Mouse (Mus musculus): ENCODE data around the gene Lrrfip1. TPM values are rescaled to one million over a fixed set of nuclear protein-coding genes. Genes with fewer than 3 reads are reported as not detected.

The Lrrfip1 gene
- polyA plus RNA-seq (2015; fragmentation: Nextera tagmentation; extraction: Ambion mirVana), result 156 TPM in 2 replicates

DNA sequence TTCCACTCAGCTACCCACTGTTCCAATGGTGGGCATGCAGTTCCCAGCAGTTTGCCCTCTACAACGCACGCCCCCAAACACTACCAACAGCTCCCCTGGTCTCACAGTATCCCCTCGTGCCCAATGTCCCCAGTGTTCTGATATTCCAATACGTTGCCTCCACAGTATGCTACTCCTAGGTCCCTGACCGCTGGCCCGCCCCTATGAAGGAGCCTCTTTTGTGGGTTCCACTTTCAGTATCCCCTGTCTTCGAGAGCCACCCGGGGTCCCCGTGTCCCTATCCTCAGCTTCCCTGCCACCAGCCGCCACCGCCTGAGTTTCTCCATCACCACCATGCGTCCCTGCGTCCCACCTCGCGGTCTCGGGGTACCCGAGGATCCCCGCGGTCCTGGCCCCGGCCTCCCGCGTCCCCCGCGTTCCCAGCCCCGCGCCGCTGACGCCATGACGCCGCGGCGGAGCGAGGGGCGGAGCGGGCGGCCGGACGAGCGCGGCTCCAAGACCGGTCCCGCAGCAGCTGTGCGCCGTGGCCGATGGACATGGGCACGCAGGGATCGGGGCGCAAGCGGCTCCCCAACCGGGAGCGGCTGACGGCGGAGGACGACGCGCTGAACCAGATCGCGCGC, at the start of gene Lrrfip1:
Lrrfip1 (plus strand) TSS at position 470 of the 623 bp plus-strand sequence.
- H3K27ac ChIP-seq (ENCODE audit: low read length), result peak within 1 kb of the TSS; percentile 95
- no peaks in the 10 kb centered on the region for H3K27me3 ChIP-seq (ENCODE audit: control insufficient read depth, insufficient read depth, low read length)
- H3K4me1 ChIP-seq (ENCODE audit: control insufficient read depth, insufficient read depth, low read length), result peaks cover 33% of the 10 kb centered on the region
- H3K36me3 ChIP-seq (ENCODE audit: control insufficient read depth, insufficient read depth), result no peaks in the 10 kb centered on the region
- H3K4me2 ChIP-seq (ENCODE audit: low read depth, low read length), result peak within 1 kb of the TSS; percentile 71
- H3K9ac ChIP-seq (ENCODE audit: low read length), result peak within 1 kb of the TSS; percentile 100
- H3K4me3 ChIP-seq (ENCODE audit: low read length), result peak within 1 kb of the TSS; percentile 95
- ATAC-seq (replicated peaks; ENCODE audit: extremely low read depth, insufficient read depth, low FRiP score), result peak; percentile 71
- peaks cover 4% of the 10 kb centered on the region; the same call in 1 of the 2 replicates for H3K9me3 ChIP-seq (replicated peaks; ENCODE audit: control insufficient read depth, low read length)
- 2% methylated on average over 59 of the region's 59 CpGs for WGBS

GRCm38 (mm10) chr1:90949309-90949708, 49.2 kb upstream of the Lrrfip1 start:
- WGBS, result 54% methylated on average over 9 of the region's 9 CpGs
- Histone ChIP-seq H3K4me3 (ENCODE audit: low read length) (no peak overlapping the region), H3K36me3 (ENCODE audit: control insufficient read depth, insufficient read depth) (no peaks in the 10 kb centered on the region), H3K27ac (ENCODE audit: low read length) (no peak overlapping the region), H3K27me3 (ENCODE audit: control insufficient read depth, insufficient read depth, low read length) (peaks cover 5% of the 10 kb centered on the region; the same call in 1 of the 2 replicates), H3K4me1 (ENCODE audit: control insufficient read depth, insufficient read depth, low read length) (peaks cover 4% of the 10 kb centered on the region; the same call in 1 of the 2 replicates), H3K9me3 (replicated peaks; ENCODE audit: control insufficient read depth, low read length) (no peaks in the 10 kb centered on the region), H3K9ac (ENCODE audit: low read length) (no peak overlapping the region), H3K4me2 (ENCODE audit: low read depth, low read length) (no peak overlapping the region)
- ATAC-seq (replicated peaks; ENCODE audit: extremely low read depth, insufficient read depth, low FRiP score), result no peak

- Histone ChIP-seq H3K4me2 (ENCODE audit: low read depth, low read length) (no peak overlapping the region), H3K4me1 (ENCODE audit: control insufficient read depth, insufficient read depth, low read length) (peaks cover 4% of the 10 kb centered on the region; the same call in 1 of the 2 replicates), H3K9ac (ENCODE audit: low read length) (no peak overlapping the region), H3K4me3 (ENCODE audit: low read length) (no peak overlapping the region), H3K9me3 (replicated peaks; ENCODE audit: control insufficient read depth, low read length) (no peaks in the 10 kb centered on the region), H3K27me3 (ENCODE audit: control insufficient read depth, insufficient read depth, low read length) (peaks cover 5% of the 10 kb centered on the region; the same call in 1 of the 2 replicates), H3K36me3 (ENCODE audit: control insufficient read depth, insufficient read depth) (no peaks in the 10 kb centered on the region), H3K27ac (ENCODE audit: low read length) (no peak overlapping the region)
- WGBS, result 47% methylated on average over 7 of the region's 7 CpGs
- ATAC-seq (replicated peaks; ENCODE audit: extremely low read depth, insufficient read depth, low FRiP score), result no peak
These were observed 46.9 kb upstream of the Lrrfip1 start for GRCm38 (mm10) chr1:90951670-90952069.

- Histone ChIP-seq H3K9ac (ENCODE audit: low read length) (no peak within 1 kb of the TSS), H3K27me3 (ENCODE audit: control insufficient read depth, insufficient read depth, low read length) (peaks cover 7% of the 10 kb centered on the region), H3K4me3 (ENCODE audit: low read length) (no peak within 1 kb of the TSS), H3K9me3 (replicated peaks; ENCODE audit: control insufficient read depth, low read length) (no peaks in the 10 kb centered on the region), H3K36me3 (ENCODE audit: control insufficient read depth, insufficient read depth) (no peaks in the 10 kb centered on the region), H3K4me1 (ENCODE audit: control insufficient read depth, insufficient read depth, low read length) (peaks cover 4% of the 10 kb centered on the region; the same call in 1 of the 2 replicates), H3K27ac (ENCODE audit: low read length) (no peak within 1 kb of the TSS), H3K4me2 (ENCODE audit: low read depth, low read length) (no peak within 1 kb of the TSS)
- no peak for ATAC-seq (replicated peaks; ENCODE audit: extremely low read depth, insufficient read depth, low FRiP score)
- WGBS, result 86% methylated on average over 8 of the region's 8 CpGs
These were observed 45.7 kb upstream of the Lrrfip1 start, which contains the start of gene Prlh for GRCm38 (mm10) chr1:90952808-90953207. Prlh (plus strand) TSS chr1:90953108.

GRCm38 (mm10) chr1:90953688-90954087, 44.8 kb upstream of the Lrrfip1 start:
- H3K27ac ChIP-seq (ENCODE audit: low read length), result no peak overlapping the region
- no peak overlapping the region for H3K4me3 ChIP-seq (ENCODE audit: low read length)
- WGBS, result 68% methylated on average over 11 of the region's 11 CpGs
- no peaks in the 10 kb centered on the region for H3K9me3 ChIP-seq (replicated peaks; ENCODE audit: control insufficient read depth, low read length)
- peaks cover 4% of the 10 kb centered on the region; the same call in 1 of the 2 replicates for H3K4me1 ChIP-seq (ENCODE audit: control insufficient read depth, insufficient read depth, low read length)
- H3K9ac ChIP-seq (ENCODE audit: low read length), result no peak overlapping the region
- H3K27me3 ChIP-seq (ENCODE audit: control insufficient read depth, insufficient read depth, low read length), result peaks cover 11% of the 10 kb centered on the region
- ATAC-seq (replicated peaks; ENCODE audit: extremely low read depth, insufficient read depth, low FRiP score), result no peak
- H3K36me3 ChIP-seq (ENCODE audit: control insufficient read depth, insufficient read depth), result no peaks in the 10 kb centered on the region
- H3K4me2 ChIP-seq (ENCODE audit: low read depth, low read length), result no peak overlapping the region

DNA sequence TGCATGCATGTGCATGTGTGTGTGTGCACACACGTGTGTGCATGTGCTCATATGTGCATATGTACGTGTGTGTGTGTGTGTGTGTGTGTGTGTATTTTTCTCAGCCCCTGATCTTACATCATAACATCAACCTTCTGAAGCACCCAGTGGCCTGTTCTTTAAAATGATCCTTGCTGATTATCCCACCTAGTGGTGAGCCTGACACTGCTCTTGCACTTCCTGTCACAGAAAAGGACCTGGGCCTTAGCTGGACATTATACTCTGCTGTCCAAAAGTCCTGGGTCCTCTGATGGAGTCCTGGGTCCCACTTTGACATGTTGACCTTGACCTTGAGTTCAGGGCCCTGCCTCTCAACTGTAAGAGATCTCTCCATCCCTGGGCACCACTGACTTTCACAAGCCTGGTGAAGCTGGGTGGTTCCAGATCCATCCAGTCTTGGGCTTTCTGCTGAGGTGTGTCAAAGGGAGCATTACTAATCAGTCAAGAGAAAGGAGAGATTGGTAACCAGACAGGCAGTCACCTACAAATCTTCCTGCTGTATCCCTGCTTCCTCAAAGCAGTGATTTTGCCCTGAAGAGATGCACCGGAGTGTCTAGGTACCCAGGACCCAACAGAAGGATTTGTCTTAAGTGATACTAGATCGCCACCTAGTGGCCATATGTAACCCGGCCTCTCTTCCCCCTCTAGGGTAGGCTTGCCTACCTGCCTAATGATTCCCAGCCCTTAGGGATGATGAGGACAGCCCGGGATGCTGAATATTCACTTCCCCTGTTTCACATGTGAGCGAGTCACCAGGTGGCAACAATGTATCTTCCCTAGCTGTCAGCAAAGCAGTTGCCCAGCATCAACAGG, 42.1 kb upstream of the Lrrfip1 start:
- no peak overlapping the region for H3K4me2 ChIP-seq (ENCODE audit: low read depth, low read length)
- H3K27me3 ChIP-seq (ENCODE audit: control insufficient read depth, insufficient read depth, low read length), result peaks cover 12% of the 10 kb centered on the region
- no peak overlapping the region for H3K27ac ChIP-seq (ENCODE audit: low read length)
- WGBS, result 30% methylated on average over 7 of the region's 7 CpGs
- H3K4me1 ChIP-seq (ENCODE audit: control insufficient read depth, insufficient read depth, low read length), result peaks cover 4% of the 10 kb centered on the region; the same call in 1 of the 2 replicates
- H3K4me3 ChIP-seq (ENCODE audit: low read length), result no peak overlapping the region
- no peaks in the 10 kb centered on the region for H3K9me3 ChIP-seq (replicated peaks; ENCODE audit: control insufficient read depth, low read length)
- no peaks in the 10 kb centered on the region for H3K36me3 ChIP-seq (ENCODE audit: control insufficient read depth, insufficient read depth)
- H3K9ac ChIP-seq (ENCODE audit: low read length), result no peak overlapping the region
- no peak; the same call in 1 of the 2 replicates for ATAC-seq (replicated peaks; ENCODE audit: extremely low read depth, insufficient read depth, low FRiP score)

DNA sequence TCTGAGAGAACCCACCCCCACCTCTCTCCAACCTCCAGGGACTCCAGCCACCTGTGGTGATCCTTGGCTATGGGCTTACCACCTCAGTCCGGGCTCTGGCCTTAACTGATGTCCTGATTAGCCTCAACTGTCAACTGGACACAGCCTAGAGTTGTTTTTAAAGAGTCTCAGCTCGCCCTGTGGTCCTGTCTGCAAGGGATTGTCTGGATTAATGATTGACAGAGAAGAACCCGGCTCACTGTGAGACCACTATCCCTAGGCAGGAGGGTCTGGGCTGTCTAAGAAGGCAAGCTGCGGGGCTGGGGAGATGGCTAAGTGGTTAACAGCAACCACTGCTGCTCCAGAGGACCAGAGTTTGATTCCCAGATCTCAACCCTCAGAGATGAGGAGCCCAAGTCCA, 36.0 kb upstream of the Lrrfip1 start:
- peaks cover 16% of the 10 kb centered on the region for H3K4me1 ChIP-seq (ENCODE audit: control insufficient read depth, insufficient read depth, low read length)
- ATAC-seq (replicated peaks; ENCODE audit: extremely low read depth, insufficient read depth, low FRiP score), result no peak
- H3K9ac ChIP-seq (ENCODE audit: low read length), result no peak overlapping the region
- H3K9me3 ChIP-seq (replicated peaks; ENCODE audit: control insufficient read depth, low read length), result no peaks in the 10 kb centered on the region
- 44% methylated on average over 4 of the region's 4 CpGs for WGBS
- H3K4me2 ChIP-seq (ENCODE audit: low read depth, low read length), result no peak overlapping the region
- peaks cover 8% of the 10 kb centered on the region; the same call in 1 of the 2 replicates for H3K27me3 ChIP-seq (ENCODE audit: control insufficient read depth, insufficient read depth, low read length)
- H3K4me3 ChIP-seq (ENCODE audit: low read length), result no peak overlapping the region
- no peak overlapping the region for H3K27ac ChIP-seq (ENCODE audit: low read length)
- no peaks in the 10 kb centered on the region for H3K36me3 ChIP-seq (ENCODE audit: control insufficient read depth, insufficient read depth)

DNA sequence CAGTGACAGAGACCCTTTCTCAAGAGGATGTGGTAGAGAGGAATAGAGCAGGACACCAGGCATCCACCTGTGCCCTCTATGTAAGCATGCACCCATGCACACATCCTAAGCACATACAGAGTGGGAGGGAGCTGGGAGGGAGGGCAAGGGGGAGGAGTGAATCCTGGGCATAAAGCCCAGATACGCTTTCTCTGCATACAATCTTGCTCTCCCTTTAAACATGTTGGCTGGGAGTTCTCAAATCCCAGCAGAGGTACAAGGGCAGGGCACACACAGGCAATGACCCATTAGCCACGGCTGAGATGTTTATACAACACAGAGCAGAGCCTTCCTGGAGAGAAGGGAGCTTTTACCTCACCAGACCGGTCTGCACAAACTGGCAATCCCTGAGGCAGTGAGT, 35.5 kb upstream of the Lrrfip1 start:
- H3K4me3 ChIP-seq (ENCODE audit: low read length), result no peak overlapping the region
- H3K4me1 ChIP-seq (ENCODE audit: control insufficient read depth, insufficient read depth, low read length), result peaks cover 20% of the 10 kb centered on the region
- H3K36me3 ChIP-seq (ENCODE audit: control insufficient read depth, insufficient read depth), result no peaks in the 10 kb centered on the region
- peak overlapping the region; percentile 80 for H3K27ac ChIP-seq (ENCODE audit: low read length)
- H3K4me2 ChIP-seq (ENCODE audit: low read depth, low read length), result no peak overlapping the region; the same call in 1 of the 2 replicates
- no peak overlapping the region for H3K9ac ChIP-seq (ENCODE audit: low read length)
- no peaks in the 10 kb centered on the region for H3K9me3 ChIP-seq (replicated peaks; ENCODE audit: control insufficient read depth, low read length)
- ATAC-seq (replicated peaks; ENCODE audit: extremely low read depth, insufficient read depth, low FRiP score), result peak; percentile 74; the same call in 1 of the 2 replicates
- H3K27me3 ChIP-seq (ENCODE audit: control insufficient read depth, insufficient read depth, low read length), result 0 out of 2 replicates have a peak, but pooled peaks cover 4% of the 10 kb centered on the region
- WGBS, result 16% methylated on average over 3 of the region's 3 CpGs

- 40% methylated on average over 7 of the region's 7 CpGs for whole genome bisulfite sequencing
- peak; percentile 85 for ATAC-seq (replicated peaks; ENCODE audit: extremely low read depth, insufficient read depth, low FRiP score)
- peak overlapping the region; percentile 83 for H3K27ac ChIP-seq (ENCODE audit: low read length)
These were observed 31.0 kb upstream of the Lrrfip1 start for GRCm38 (mm10) chr1:90967583-90967982.

More at GRCm38 (mm10) chr1:90967583-90967982, 31.0 kb upstream of the Lrrfip1 start:
- no peaks in the 10 kb centered on the region for H3K36me3 ChIP-seq (ENCODE audit: control insufficient read depth, insufficient read depth)
- peak overlapping the region; percentile 53 for H3K9ac ChIP-seq (ENCODE audit: low read length)
- no peak overlapping the region for H3K4me3 ChIP-seq (ENCODE audit: low read length)
- H3K27me3 ChIP-seq (ENCODE audit: control insufficient read depth, insufficient read depth, low read length), result no peaks in the 10 kb centered on the region
- H3K4me2 ChIP-seq (ENCODE audit: low read depth, low read length), result peak overlapping the region; percentile 39
- H3K4me1 ChIP-seq (ENCODE audit: control insufficient read depth, insufficient read depth, low read length), result peaks cover 39% of the 10 kb centered on the region
- H3K9me3 ChIP-seq (replicated peaks; ENCODE audit: control insufficient read depth, low read length), result no peaks in the 10 kb centered on the region
